Mouse (Mus musculus): ENCODE data around the gene Gm49486. TPM values are rescaled to one million over a fixed set of nuclear protein-coding genes. Genes with fewer than 3 reads are reported as not detected.

Gene Gm49486
- 1 to 10 TPM in 1 of 2 experiments, under 1 TPM in 1; 0.50 to 1.4 TPM for total RNA-seq (2023)

GRCm38 (mm10) chr15:79229058-79229821, at the start of gene Gm49486, which contains the start of gene Pick1:
Gm49486 (plus strand) TSS chr15:79229391.
Pick1 (plus strand) TSS chr15:79229173.

GRCm38 (mm10) chr15:79254661-79255060, 25.5 kb downstream of the Gm49486 start, which contains the start of gene Slc16a8:
Slc16a8 (minus strand) TSS chr15:79254761.

GRCm38 (mm10) chr15:79285399-79285798, 56.2 kb downstream of the Gm49486 start, which contains the start of gene Baiap2l2:
Baiap2l2 (minus strand) TSS chr15:79285537.

Other genes starting within 250 kb of the Gm49486 start
- gene H1f0, start 200.9 kb upstream of the Gm49486 start, total RNA-seq (2023), result 1 to 10 TPM; 6.8 to 7.0 TPM
- not detected for gene Galr3, start 187.5 kb upstream of the Gm49486 start, total RNA-seq (2023)
- gene Ankrd54, start 166.5 kb upstream of the Gm49486 start, total RNA-seq (2023), result 10 to 100 TPM; 36.0 to 37.8 TPM
- gene Eif3l, start 154.2 kb upstream of the Gm49486 start, total RNA-seq (2023), result 100 to 1,000 TPM; 120 to 124 TPM
- 10 to 100 TPM; 53.3 to 55.5 TPM for gene Micall1, start 120.5 kb upstream of the Gm49486 start, total RNA-seq (2023)
- gene Polr2f, start 88.4 kb upstream of the Gm49486 start, total RNA-seq (2023), result 10 to 100 TPM; 60.7 to 71.0 TPM
- not detected for gene 1700088E04Rik, start 88.1 kb upstream of the Gm49486 start, total RNA-seq (2023)
- not detected for gene Sox10, start 64.2 kb upstream of the Gm49486 start, total RNA-seq (2023)
- gene Pick1, start 218 bp upstream of the Gm49486 start, total RNA-seq (2023), result 10 to 100 TPM; 22.3 to 25.8 TPM
- gene Slc16a8, start 25.4 kb downstream of the Gm49486 start, total RNA-seq (2023), result not detected
- gene Baiap2l2, start 56.1 kb downstream of the Gm49486 start, total RNA-seq (2023), result 1 to 10 TPM; 1.9 to 2.4 TPM
- gene Pla2g6, start 99.0 kb downstream of the Gm49486 start, total RNA-seq (2023), result 10 to 100 TPM; 12.7 to 16.7 TPM
- 100 to 1,000 TPM in 1 of 2 experiments, 10 to 100 TPM in 1; 65.3 to 114 TPM for gene Maff, start 117.2 kb downstream of the Gm49486 start, total RNA-seq (2023)
- 10 to 100 TPM; 39.1 to 43.3 TPM for gene Tmem184b, start 174.2 kb downstream of the Gm49486 start, total RNA-seq (2023)
- gene Csnk1e, start 226.2 kb downstream of the Gm49486 start, total RNA-seq (2023), result 10 to 100 TPM; 39.9 to 43.8 TPM

Data from T-cell, adult 66 days (primary cell).